Mouse (Mus musculus): ENCODE measurements around the gene Krtap31-1.
"Not testable (repeated sequence)": the region's sequence is repeated elsewhere in the genome, so short reads cannot be mapped to it uniquely, and the experiment has no call there.

Gene Krtap31-1

DNA sequence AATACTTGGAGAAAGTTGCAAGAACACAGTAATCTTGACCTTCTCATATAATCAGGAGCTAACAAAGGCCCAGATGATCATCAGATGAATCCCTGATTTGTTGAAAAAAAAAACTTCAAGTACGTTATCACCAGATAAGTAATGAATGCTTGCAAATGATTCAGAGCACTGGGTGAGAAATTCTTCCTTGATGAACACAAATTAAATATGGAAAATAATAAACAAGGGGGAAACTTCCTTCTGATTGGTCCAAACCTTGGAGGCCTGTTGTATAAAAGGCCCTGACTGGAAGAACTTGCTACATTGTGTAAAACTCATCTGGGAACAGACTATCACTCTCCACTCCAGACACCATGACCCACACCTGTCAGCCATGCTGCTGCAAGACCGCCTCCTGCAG lies at the start of gene Krtap31-1:
TSS of gene Krtap31-1 (plus strand) at position 301 of the 400 bp plus-strand sequence.
- DNase-seq (ENCODE audit: low spot score in 2 of 2), result no peak

DNA sequence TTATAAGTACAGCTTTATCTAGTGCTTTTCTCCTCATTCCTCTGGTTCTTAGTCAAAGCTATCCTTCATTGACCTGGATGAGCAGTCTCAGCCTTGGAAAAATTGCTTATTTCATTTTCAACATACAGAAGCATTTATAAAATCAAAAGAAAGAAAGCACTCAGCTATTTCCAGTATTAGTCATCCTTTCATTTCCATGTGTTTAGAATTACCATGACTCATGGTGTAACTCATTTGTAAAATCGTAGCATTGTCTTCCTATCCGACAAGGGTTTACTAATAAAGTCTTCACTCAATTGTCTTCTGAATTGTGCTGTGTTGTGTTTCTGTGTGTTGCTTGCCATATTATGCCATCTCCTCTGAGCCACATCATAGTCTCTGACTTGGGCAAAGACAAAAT lies 49.0 kb upstream of the Krtap31-1 start:
- DNase-seq (ENCODE audit: low spot score in 2 of 2), result peak in 1 of 2 experiments; percentile 1

DNA sequence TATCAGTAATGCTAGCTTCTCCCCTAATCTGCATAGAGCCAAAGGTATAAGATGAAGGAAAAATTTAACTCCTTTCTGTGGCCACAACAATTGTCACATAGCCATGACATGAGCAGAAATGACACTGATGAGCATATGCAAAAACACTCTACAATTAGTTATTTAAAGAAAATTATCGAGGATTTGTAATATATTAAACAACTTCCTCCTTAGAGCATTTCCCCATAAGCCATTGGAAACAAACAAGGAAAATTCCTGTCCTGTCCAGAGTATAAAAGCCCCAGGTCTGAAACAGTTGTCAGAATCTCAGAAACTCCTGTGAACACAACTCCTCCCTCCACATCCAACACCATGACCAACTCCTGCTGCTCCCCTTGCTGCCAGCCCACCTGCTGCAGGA lies 43.5 kb upstream of the Krtap31-1 start, which contains the start of gene Gm11559:
TSS of gene Gm11559 (plus strand) at position 301 of the 400 bp plus-strand sequence.
- not testable (repeated sequence) for DNase-seq (ENCODE audit: low spot score in 2 of 2)

GRCm38 (mm10) chr11:99873089-99873488 lies 34.6 kb upstream of the Krtap31-1 start, which contains the start of gene Krtap9-1:
Krtap9-1 (plus strand) TSS chr11:99873389.
- not testable (repeated sequence) for DNase-seq (ENCODE audit: low spot score in 2 of 2)

GRCm38 (mm10) chr11:99878887-99879286 lies 28.8 kb upstream of the Krtap31-1 start, which contains the start of gene Gm11567:
Gm11567 (plus strand) TSS chr11:99879187.
- not testable (repeated sequence) for DNase-seq (ENCODE audit: low spot score in 2 of 2)

- no peak for DNase-seq (ENCODE audit: low spot score in 2 of 2)
Measured at GRCm38 (mm10) chr11:99914451-99914850, 6.7 kb downstream of the Krtap31-1 start, which contains the start of gene Gm11565. Gm11565 (plus strand) TSS chr11:99914751.

DNA sequence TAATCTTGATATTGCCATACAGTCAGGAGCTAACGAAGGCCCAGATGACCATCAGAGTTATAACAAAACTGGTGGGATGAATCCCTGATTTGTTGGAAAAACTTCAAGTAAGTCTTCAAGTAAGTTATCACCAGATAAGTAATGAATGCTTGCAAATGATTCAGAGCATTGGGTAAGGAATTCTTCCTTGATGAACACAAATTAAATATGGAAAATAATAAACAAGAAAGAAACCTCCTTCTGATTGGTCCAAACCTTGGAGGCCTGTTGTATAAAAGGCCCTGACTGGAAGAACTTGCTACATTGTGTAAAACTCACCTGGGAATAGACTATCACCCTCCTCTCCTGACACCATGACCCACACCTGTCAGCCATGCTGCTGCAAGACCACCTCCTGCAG lies 28.3 kb downstream of the Krtap31-1 start, which contains the start of gene Krtap31-2:
TSS of gene Krtap31-2 (plus strand) at position 301 of the 400 bp plus-strand sequence.
- no peak for DNase-seq (ENCODE audit: low spot score in 2 of 2)

DNA sequence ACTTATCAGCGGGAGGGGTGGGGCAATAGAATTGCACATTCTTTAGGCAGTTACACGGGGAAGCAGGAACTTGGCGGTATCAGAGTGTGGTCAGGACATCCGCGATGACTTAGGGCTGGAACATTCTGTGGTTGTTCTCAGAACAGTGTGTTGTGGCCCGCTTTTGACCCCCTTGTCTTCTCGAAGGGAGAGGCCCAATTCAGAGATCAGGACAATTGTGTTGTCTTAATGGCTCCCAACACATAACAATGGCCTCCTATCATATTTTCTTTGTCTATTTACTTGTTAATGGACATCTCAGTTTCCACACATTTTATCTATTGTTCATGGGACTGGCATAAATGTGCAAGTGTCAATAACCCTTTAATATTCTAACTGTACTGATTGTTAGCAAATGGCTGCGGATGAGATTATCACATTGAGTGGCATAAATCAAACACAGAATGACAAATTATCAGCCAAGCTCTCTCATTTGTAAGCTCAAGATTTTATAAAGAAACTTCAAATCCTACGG lies 30.1 kb downstream of the Krtap31-1 start:
- DNase-seq (ENCODE audit: low spot score in 2 of 2), result no peak

- no peak for DNase-seq (ENCODE audit: low spot score in 2 of 2)
Measured at GRCm38 (mm10) chr11:99948175-99948574, 40.5 kb downstream of the Krtap31-1 start, which contains the start of gene Krtap9-5. Krtap9-5 (plus strand) TSS chr11:99948475.

Measured in frontal cortex, postnatal 36 days (tissue).